Mouse (Mus musculus): Measurements from ENCODE around the gene Spink2.

- TF ChIP-seq POLR2A (IDR thresholded peaks at IDR 0.05; ENCODE audit: control insufficient read depth, extremely low read depth, insufficient read depth, low read length, poor library complexity) (no peak), CTCF (IDR thresholded peaks at IDR 0.05; ENCODE audit: borderline replicate concordance, control insufficient read depth, extremely low read depth, insufficient read depth, low read length, poor library complexity) (no peak)
Measured at GRCm38 (mm10) chr5:77155526-77155925, 55.7 kb downstream of the Spink2 start.
